11 mouse cellular contexts compared by ENCODE assay signal in the genomic region with DNA sequence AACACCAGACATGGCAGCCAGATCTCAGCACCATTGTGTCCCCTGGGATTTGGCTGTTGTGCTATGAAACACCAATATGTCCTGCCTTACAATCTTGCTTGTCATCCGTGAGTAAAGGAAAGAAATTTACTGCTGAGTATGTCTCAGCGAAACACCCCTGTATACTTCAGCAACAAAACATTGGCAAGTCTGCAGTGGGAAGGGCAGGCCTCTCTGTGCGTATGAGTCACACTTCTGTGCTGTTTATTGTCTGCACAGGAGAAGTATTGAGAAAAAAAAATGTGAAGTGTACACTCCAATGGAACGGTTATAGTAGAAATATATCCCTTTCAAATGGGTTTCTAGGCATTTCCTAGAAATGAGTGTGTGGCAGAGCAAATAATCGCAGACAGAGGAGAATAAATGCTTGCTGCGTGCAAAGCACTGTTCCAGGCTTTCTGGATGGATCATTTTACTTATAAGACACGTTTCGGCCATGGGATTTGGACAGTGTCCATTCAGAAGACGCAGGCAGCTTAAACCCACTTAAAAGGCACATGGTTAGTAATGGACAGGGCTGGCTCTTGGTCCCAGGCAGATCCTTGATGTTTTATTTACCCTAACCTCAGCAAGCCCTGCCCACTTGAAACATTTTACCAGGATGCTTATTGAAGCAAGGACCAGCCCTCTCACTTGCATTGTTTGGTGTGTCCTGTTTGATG.
DNase-seq lines count a peak whose midpoint lies in the region; ATAC-seq and TF ChIP-seq lines count a peak whose summit lies in the region.
"Had no signal": no experiment of that assay in that cellular context is flagged by ENCODE, and none has a peak within 500 bp of the region (broad histone marks: within the 10 kb centered on the region; RNA-seq: fewer than 3 reads in every experiment).

No protein-coding gene starts in this region.

- no peak for ATAC-seq in forebrain, embryonic 15.5 days (replicated peaks)
- peak; percentile 64 for ATAC-seq in lung, embryonic 16.5 days (ENCODE audit: low read depth)

- H3K9me3 ChIP-seq in forebrain, embryonic 15.5 days: no peaks in the 10 kb centered on the region
- H3K9me3 ChIP-seq in forebrain, embryonic 10.5 days: no peaks in the 10 kb centered on the region
- no peaks in the 10 kb centered on the region for H3K9me3 ChIP-seq in lung, embryonic 16.5 days (ENCODE audit: control insufficient read depth, low read length)
- H3K9me3 ChIP-seq: lung, embryonic 15.5 days had no signal

- 62% methylated on average over 9 of the region's 9 CpGs for WGBS in forebrain, embryonic 15.5 days
- 84% methylated on average over 9 of the region's 9 CpGs for WGBS in forebrain, embryonic 10.5 days
- WGBS in lung, embryonic 16.5 days: 44% methylated on average over 9 of the region's 9 CpGs

- H3K36me3 ChIP-seq in forebrain, embryonic 15.5 days: no peaks in the 10 kb centered on the region
- no peaks in the 10 kb centered on the region for H3K36me3 ChIP-seq in forebrain, embryonic 10.5 days (replicated peaks)
- H3K36me3 ChIP-seq in lung, embryonic 16.5 days (ENCODE audit: control insufficient read depth, insufficient read depth, low read length): no peaks in the 10 kb centered on the region
- H3K36me3 ChIP-seq in myocyte (ENCODE audit: control insufficient read depth, insufficient read depth): no peaks in the 10 kb centered on the region
- H3K36me3 ChIP-seq: lung, embryonic 15.5 days had no signal

- H3K4me2 ChIP-seq in forebrain, embryonic 15.5 days (replicated peaks): peak overlapping the region; percentile 61; the same call in 1 of the 2 replicates
- no peak overlapping the region for H3K4me2 ChIP-seq in lung, embryonic 16.5 days (ENCODE audit: low read depth, low read length)
- peak overlapping the region; percentile 64 for H3K4me2 ChIP-seq in myocyte (ENCODE audit: low read depth)

- H3K4me1 ChIP-seq in forebrain, embryonic 15.5 days: peaks cover 14% of the 10 kb centered on the region
- peaks cover 26% of the 10 kb centered on the region for H3K4me1 ChIP-seq in forebrain, embryonic 10.5 days
- H3K4me1 ChIP-seq in lung, embryonic 16.5 days (replicated peaks; ENCODE audit: control insufficient read depth, insufficient read depth, low read length): peaks cover 19% of the 10 kb centered on the region
- peaks cover 11% of the 10 kb centered on the region for H3K4me1 ChIP-seq in cortical plate, adult 2 months (ENCODE audit: control insufficient read depth, insufficient read depth, low read length)

- TF ChIP-seq POLR2A in cortical plate, adult 2 months (IDR thresholded peaks at IDR 0.05; ENCODE audit: extremely low read depth, insufficient read depth, low read length): no peak
- no peak for TF ChIP-seq POLR2A in myocyte (IDR thresholded peaks at IDR 0.05; ENCODE audit: insufficient read length, low read depth)

- no peaks in the 10 kb centered on the region for H3K27me3 ChIP-seq in forebrain, embryonic 15.5 days
- H3K27me3 ChIP-seq in forebrain, embryonic 10.5 days (ENCODE audit: poor library complexity, severe bottlenecking): 0 out of 2 replicates have a peak, but pooled peaks cover 6% of the 10 kb centered on the region
- no peaks in the 10 kb centered on the region for H3K27me3 ChIP-seq in lung, embryonic 16.5 days (ENCODE audit: control insufficient read depth, insufficient read depth, low read depth, low read length)
- no peaks in the 10 kb centered on the region for H3K27me3 ChIP-seq in myocyte (ENCODE audit: control insufficient read depth, insufficient read depth, insufficient read length)
- H3K27me3 ChIP-seq: CH12.LX; lung, embryonic 15.5 days had no signal

- no peak overlapping the region for H3K4me3 ChIP-seq in forebrain, embryonic 15.5 days
- no peak overlapping the region for H3K4me3 ChIP-seq in forebrain, embryonic 10.5 days
- H3K4me3 ChIP-seq in lung, embryonic 16.5 days (ENCODE audit: low read length): no peak overlapping the region
- H3K4me3 ChIP-seq in cortical plate, adult 2 months (ENCODE audit: insufficient read depth, low read length): peak overlapping the region; percentile 56; the same call in 1 of the 2 replicates
- no peak overlapping the region for H3K4me3 ChIP-seq in myocyte

- peak overlapping the region; percentile 73 for H3K27ac ChIP-seq in forebrain, embryonic 15.5 days (replicated peaks)
- H3K27ac ChIP-seq in forebrain, embryonic 10.5 days: no peak overlapping the region
- H3K27ac ChIP-seq in lung, embryonic 16.5 days (ENCODE audit: low read length): no peak overlapping the region
- 0 out of 2 replicates have a peak overlapping the region, but pooled peaks have one; percentile 1 for H3K27ac ChIP-seq in cortical plate, adult 2 months (ENCODE audit: insufficient read depth, low read length)
- H3K27ac ChIP-seq: kidney, postnatal 0 days; lung, embryonic 15.5 days had no signal

- H3ac ChIP-seq in myocyte (ENCODE audit: control insufficient read depth, insufficient read length): no peak overlapping the region

- no peak for DNase-seq in forebrain, embryonic 10.5 days (ENCODE audit: extremely low spot score, low spot score)
- no peak for DNase-seq in lung, postnatal 36 days
- no peak for DNase-seq in kidney, adult 8-10 months
- DNase-seq in cerebellum, postnatal 25 days: no peak

- 0 out of 2 replicates have a peak overlapping the region, but pooled peaks have one; percentile 49 for H3K9ac ChIP-seq in forebrain, embryonic 15.5 days (replicated peaks)
- no peak overlapping the region for H3K9ac ChIP-seq in lung, embryonic 16.5 days (ENCODE audit: low read length)
- H3K9ac ChIP-seq: lung, embryonic 15.5 days had no signal

- peaks cover 73% of the 10 kb centered on the region for H3K79me2 ChIP-seq in myocyte (ENCODE audit: control insufficient read depth, insufficient read depth)

- no peak for TF ChIP-seq CTCF in cortical plate, adult 2 months (IDR thresholded peaks at IDR 0.05; ENCODE audit: extremely low read depth, insufficient read depth, low read length)

TF ChIP-seq in myocyte, 11 proteins besides CTCF, POLR2A, EP300 and RAD21:
- TF ChIP-seq POLR2AphosphoS2 (IDR thresholded peaks at IDR 0.05; ENCODE audit: insufficient read length, low read depth): no peak
- TF ChIP-seq TCF12 (IDR thresholded peaks at IDR 0.05; ENCODE audit: insufficient read depth, poor library complexity, severe bottlenecking): no peak
- TF ChIP-seq MAX (IDR thresholded peaks at IDR 0.05; ENCODE audit: low read depth): no peak
- no peak for TF ChIP-seq REST (IDR thresholded peaks at IDR 0.05; ENCODE audit: insufficient read depth, insufficient read length)
- no peak for TF ChIP-seq SRF (IDR thresholded peaks at IDR 0.05; ENCODE audit: control insufficient read depth, insufficient read length, low read depth)
- no peak for TF ChIP-seq CEBPB (IDR thresholded peaks at IDR 0.05; ENCODE audit: insufficient read depth, poor library complexity, severe bottlenecking)

Comparison
In these comparisons a context has a peak if more than half of its experiments do, and no peak if none do; other contexts are left out.
1. H3K27ac ChIP-seq: peak in forebrain, embryonic 15.5 days (single experiment) and cortical plate, adult 2 months (single experiment); none in forebrain, embryonic 10.5 days (single experiment) and lung, embryonic 16.5 days (single experiment).